Mouse (Mus musculus) olfactory bulb, adult 2 months (tissue): ENCODE results near the gene Olfr556.

ENCODE experiments used
- CTCF ChIP-seq: fragments of 200-500 bp; IDR thresholded peaks from 2 replicates; pipeline ENCODE4 v1.5.1; 2012; ENCODE audit warnings: low read depth, mild to moderate bottlenecking, low read length, moderate library complexity; ENCODE audit not compliant: insufficient read depth
- POLR2A ChIP-seq: fragments of 200-500 bp; IDR thresholded peaks from 2 replicates; pipeline ENCODE4 v1.6.1; 2012; ENCODE audit warnings: mild to moderate bottlenecking, low read depth, low read length, moderate library complexity; ENCODE audit not compliant: insufficient read depth

DNA sequence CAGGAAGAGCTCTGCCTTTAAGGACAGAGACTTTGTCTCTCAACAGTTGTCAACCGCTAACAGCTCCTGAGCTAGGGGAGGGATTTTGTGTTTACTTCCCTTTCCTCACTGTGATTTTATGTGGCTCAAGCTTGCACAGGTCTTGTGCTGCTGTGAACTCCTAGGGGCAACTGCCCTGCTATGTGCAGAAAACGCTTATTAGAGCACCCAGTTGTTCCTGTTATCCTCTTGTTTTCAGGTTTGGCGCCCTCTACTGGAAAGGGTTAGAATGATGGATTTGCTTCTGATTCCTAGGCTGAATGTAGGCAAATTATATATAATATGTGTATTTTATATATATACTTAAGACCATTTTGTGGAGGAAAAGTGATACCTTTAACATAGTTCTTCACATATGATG lies 28.0 kb upstream of the Olfr556 start:
- no peak for TF ChIP-seq CTCF
- TF ChIP-seq POLR2A, result no peak
